Mouse (Mus musculus) megakaryocyte, embryonic 14.5 days (primary cell): ENCODE data around the gene Ubash3a. TPM values are rescaled to one million over a fixed set of nuclear protein-coding genes. Genes with fewer than 3 reads are reported as not detected.
"Not testable (repeated sequence)": the region's sequence is repeated elsewhere in the genome, so short reads cannot be mapped to it uniquely, and the experiment has no call there.

ENCODE experiments used
- H3K27me3 ChIP-seq: replicated peaks from 2 replicates; pipeline ENCODE3; 2012; ENCODE audit warnings: inconsistent platforms
- H3K36me3 ChIP-seq: replicated peaks from 2 replicates; pipeline ENCODE3; 2012; ENCODE audit warnings: low read length, inconsistent platforms, mixed read lengths
- H3K4me1 ChIP-seq: 2 replicates; pipeline ENCODE4 v1.6.1; 2012; ENCODE audit warnings: inconsistent platforms
- H3K4me3 ChIP-seq: replicated peaks from 2 replicates; pipeline ENCODE3; 2012; ENCODE audit warnings: moderate library complexity, mild to moderate bottlenecking, inconsistent platforms
- H3K9me3 ChIP-seq: 2 replicates; pipeline ENCODE4 v1.6.1; 2012; ENCODE audit warnings: inconsistent platforms
- FLI1 ChIP-seq: IDR thresholded peaks from 2 replicates; pipeline ENCODE4 v1.6.1; 2012; ENCODE audit warnings: low read length, inconsistent platforms, mixed read lengths
- GATA1 ChIP-seq: IDR thresholded peaks from 3 replicates; pipeline ENCODE4 v1.6.1; 2012; ENCODE audit warnings: mixed read lengths, low read length, inconsistent platforms, borderline replicate concordance
- polyA plus RNA-seq: library from polyadenylated mRNA; stranded (reverse); fragments of >175 nt; gene quantifications from 2 replicates; pipeline ENCODE4 v1.2.3, GENCODE M21; 2012; ENCODE audit warnings: low replicate concordance; ENCODE audit not compliant: insufficient read depth

Ubash3a gene
- polyA plus RNA-seq, 1 experiment = 45.2 TPM

GRCm38 (mm10) chr17:31268016-31268415, 60.3 kb downstream of the Ubash3a start:
- H3K9me3 ChIP-seq = peaks cover 6% of the 10 kb centered on the region; the same call in 1 of the 2 replicates
- H3K27me3 ChIP-seq = peaks cover 13% of the 10 kb centered on the region
- H3K4me1 ChIP-seq = peaks cover 50% of the 10 kb centered on the region
- H3K36me3 ChIP-seq = no peaks in the 10 kb centered on the region
- TF ChIP-seq GATA1 = no peak
- H3K4me3 ChIP-seq = no peak overlapping the region

- TF ChIP-seq FLI1 = no peak
- TF ChIP-seq GATA1 = no peak
- peaks cover 14% of the 10 kb centered on the region for H3K27me3 ChIP-seq
- H3K4me1 ChIP-seq = peaks cover 45% of the 10 kb centered on the region
- no peak overlapping the region for H3K4me3 ChIP-seq
- H3K9me3 ChIP-seq = peaks cover 6% of the 10 kb centered on the region; the same call in 1 of the 2 replicates
- H3K36me3 ChIP-seq = no peaks in the 10 kb centered on the region
Observed at GRCm38 (mm10) chr17:31269761-31270160, 62.1 kb downstream of the Ubash3a start.

GRCm38 (mm10) chr17:31270246-31270645, 62.6 kb downstream of the Ubash3a start:
- peaks cover 42% of the 10 kb centered on the region for H3K4me1 ChIP-seq
- H3K36me3 ChIP-seq = no peaks in the 10 kb centered on the region
- TF ChIP-seq GATA1 (no peak), FLI1 (no peak)
- H3K4me3 ChIP-seq = no peak overlapping the region
- peaks cover 6% of the 10 kb centered on the region; the same call in 1 of the 2 replicates for H3K9me3 ChIP-seq
- H3K27me3 ChIP-seq = peaks cover 16% of the 10 kb centered on the region

GRCm38 (mm10) chr17:31270736-31271135, 63.1 kb downstream of the Ubash3a start:
- Histone ChIP-seq H3K4me1 (peaks cover 42% of the 10 kb centered on the region), H3K27me3 (peaks cover 20% of the 10 kb centered on the region)

GRCm38 (mm10) chr17:31271136-31271851, 63.6 kb downstream of the Ubash3a start:
- H3K4me3 ChIP-seq = no peak overlapping the region
- H3K36me3 ChIP-seq = no peaks in the 10 kb centered on the region
- peaks cover 20% of the 10 kb centered on the region for H3K27me3 ChIP-seq
- peaks cover 37% of the 10 kb centered on the region for H3K4me1 ChIP-seq
- TF ChIP-seq FLI1 (no peak), GATA1 (no peak)
- H3K9me3 ChIP-seq = peaks cover 6% of the 10 kb centered on the region; the same call in 1 of the 2 replicates

More at GRCm38 (mm10) chr17:31270736-31271135, 63.1 kb downstream of the Ubash3a start:
- H3K4me3 ChIP-seq, H3K9me3 ChIP-seq, H3K36me3 ChIP-seq: not testable (repeated sequence)

- H3K4me3 ChIP-seq = no peak overlapping the region
- peaks cover 31% of the 10 kb centered on the region for H3K27me3 ChIP-seq
- peaks cover 44% of the 10 kb centered on the region for H3K4me1 ChIP-seq
- peaks cover 6% of the 10 kb centered on the region; the same call in 1 of the 2 replicates for H3K9me3 ChIP-seq
- H3K36me3 ChIP-seq = no peaks in the 10 kb centered on the region
- TF ChIP-seq FLI1 (no peak), GATA1 (no peak)
Observed at GRCm38 (mm10) chr17:31272416-31273165, 64.9 kb downstream of the Ubash3a start.

- peaks cover 6% of the 10 kb centered on the region; the same call in 1 of the 2 replicates for H3K9me3 ChIP-seq
- H3K36me3 ChIP-seq = no peaks in the 10 kb centered on the region
- H3K4me3 ChIP-seq = no peak overlapping the region
- TF ChIP-seq GATA1 = no peak
- TF ChIP-seq FLI1 = no peak
- peaks cover 41% of the 10 kb centered on the region for H3K27me3 ChIP-seq
- peaks cover 41% of the 10 kb centered on the region for H3K4me1 ChIP-seq
Observed at GRCm38 (mm10) chr17:31273631-31274030, 66.0 kb downstream of the Ubash3a start.

- no peaks in the 10 kb centered on the region for H3K36me3 ChIP-seq
- H3K4me1 ChIP-seq = peaks cover 49% of the 10 kb centered on the region
- H3K27me3 ChIP-seq = peaks cover 48% of the 10 kb centered on the region
- TF ChIP-seq FLI1 (no peak), GATA1 (no peak)
- peaks cover 3% of the 10 kb centered on the region; the same call in 1 of the 2 replicates for H3K9me3 ChIP-seq
- H3K4me3 ChIP-seq = no peak overlapping the region
Observed at GRCm38 (mm10) chr17:31275181-31275580, 67.5 kb downstream of the Ubash3a start.

GRCm38 (mm10) chr17:31276207-31276921, 68.7 kb downstream of the Ubash3a start:
- no peaks in the 10 kb centered on the region for H3K36me3 ChIP-seq
- TF ChIP-seq GATA1 (no peak), FLI1 (no peak)
- H3K9me3 ChIP-seq = no peaks in the 10 kb centered on the region
- H3K4me3 ChIP-seq = peak overlapping the region; percentile 85
- H3K27me3 ChIP-seq = peaks cover 48% of the 10 kb centered on the region
- H3K4me1 ChIP-seq = peaks cover 44% of the 10 kb centered on the region
